Mouse (Mus musculus) stomach, postnatal 0 days (tissue): ENCODE measurements around the gene Gm10491.

Experiments
- CTCF ChIP-seq: IDR thresholded peaks from 2 replicates; pipeline ENCODE4 v1.5.1; 2016; ENCODE audit warnings: antibody characterized with exemption, low read depth, mild to moderate bottlenecking, moderate library complexity
- EP300 ChIP-seq: optimal IDR thresholded peaks from 2 replicates; pipeline ENCODE3; 2016; ENCODE audit warnings: antibody characterized with exemption

DNA sequence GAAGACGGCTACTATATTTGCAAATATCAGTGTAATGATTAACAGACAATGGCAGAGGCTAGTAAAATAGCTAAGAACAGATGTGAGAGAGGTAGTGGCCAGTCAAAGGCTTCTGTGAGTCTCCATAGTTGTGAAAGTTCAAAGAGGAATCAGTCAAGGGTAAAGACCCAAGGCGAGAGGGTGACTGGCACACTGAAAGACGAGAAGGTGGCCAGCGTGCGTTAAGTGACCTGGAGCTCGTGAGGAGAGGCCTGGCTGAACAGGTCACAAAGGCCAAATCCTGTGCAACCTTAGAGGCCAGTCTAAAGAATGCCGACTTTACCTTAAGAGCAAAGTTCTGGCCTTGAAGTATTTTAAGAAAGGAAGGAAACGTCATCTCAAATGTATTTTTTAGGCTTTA is 38.0 kb upstream of the Gm10491 start:
- TF ChIP-seq CTCF, result no peak
- no peak for TF ChIP-seq EP300
